Mouse (Mus musculus) stomach, postnatal 0 days (tissue): ENCODE results near the gene Aqp3.
A peak's percentile ranks its signal among the peaks of the same experiment; 100 is the strongest.

Experiments
- CTCF ChIP-seq: IDR thresholded peaks from 2 replicates; pipeline ENCODE4 v1.5.1; 2016; ENCODE audit warnings: antibody characterized with exemption, low read depth, mild to moderate bottlenecking, moderate library complexity
- EP300 ChIP-seq: optimal IDR thresholded peaks from 2 replicates; pipeline ENCODE3; 2016; ENCODE audit warnings: antibody characterized with exemption

DNA sequence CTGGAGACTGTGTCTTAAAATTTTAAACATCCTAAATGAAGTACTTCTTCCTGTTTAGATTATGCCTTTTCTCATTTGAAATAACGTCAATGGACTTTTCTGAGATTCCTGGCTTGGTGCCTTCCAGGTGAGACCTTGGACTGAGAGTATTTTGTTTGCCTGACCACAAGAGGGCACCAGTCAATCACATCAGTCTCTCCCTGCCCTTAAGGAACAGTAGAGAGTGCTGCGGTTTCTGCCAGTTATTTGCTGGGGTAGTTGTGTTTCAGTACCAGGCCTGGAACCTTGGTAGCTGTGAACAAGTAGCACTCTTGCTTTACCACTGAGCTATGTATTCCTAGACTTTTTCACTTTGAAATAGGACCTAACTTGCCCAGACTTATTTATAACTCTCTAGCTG lies 31.4 kb upstream of the Aqp3 start:
- TF ChIP-seq CTCF (peak; percentile 90), EP300 (no peak)
